Mouse (Mus musculus) c-Kit-positive CD71-positive TER-119-positive erythroid progenitor cells, embryonic 14.5 days (primary cell): ENCODE measurements at regions not wholly inside any gene's neighbourhood (a gene's known extent, or its start where the extent isn't known, plus 50 kb on each side); places are given as distances from the start of the nearest gene placed in this dataset.

Source experiments
- DNase-seq: peaks from one replicate; pipeline ENCODE4 v3.0.0-alpha.2; 2013; ENCODE audit warnings: low spot score

GRCm38 (mm10) chr2:146565693-146566092 is 53.5 kb upstream of the Ralgapa2 start:
- no peak for DNase-seq

GRCm38 (mm10) chr2:146568171-146568842 is 56.2 kb upstream of the Ralgapa2 start:
- DNase-seq = no peak

GRCm38 (mm10) chr2:146571036-146571435 is 58.9 kb upstream of the Ralgapa2 start:
- DNase-seq = no peak

- DNase-seq = no peak
Observed at GRCm38 (mm10) chr2:146571857-146572256, 59.7 kb upstream of the Ralgapa2 start.

- DNase-seq = no peak
Observed at GRCm38 (mm10) chr2:146575610-146576297, 63.6 kb upstream of the Ralgapa2 start.

- no peak for DNase-seq
Observed at GRCm38 (mm10) chr2:146576298-146576905, 64.3 kb upstream of the Ralgapa2 start.

GRCm38 (mm10) chr2:146577096-146577495 is 65.0 kb upstream of the Ralgapa2 start:
- DNase-seq = no peak

GRCm38 (mm10) chr2:146581220-146581619 is 69.1 kb upstream of the Ralgapa2 start:
- no peak for DNase-seq

GRCm38 (mm10) chr2:146583807-146584388 is 71.8 kb upstream of the Ralgapa2 start:
- DNase-seq = no peak

- no peak for DNase-seq
Observed at GRCm38 (mm10) chr2:146586381-146586780, 74.2 kb upstream of the Ralgapa2 start.

- no peak for DNase-seq
Observed at GRCm38 (mm10) chr2:146586981-146587380, 74.8 kb upstream of the Ralgapa2 start.

- DNase-seq = no peak
Observed at GRCm38 (mm10) chr2:146589860-146590259, 77.7 kb upstream of the Ralgapa2 start.

GRCm38 (mm10) chr2:146593291-146593690 is 81.1 kb upstream of the Ralgapa2 start:
- DNase-seq = no peak

GRCm38 (mm10) chr2:146594212-146594611 is 82.1 kb upstream of the Ralgapa2 start:
- no peak for DNase-seq

GRCm38 (mm10) chr2:146595673-146596072 is 83.5 kb upstream of the Ralgapa2 start:
- DNase-seq = no peak

- DNase-seq = no peak
Observed at GRCm38 (mm10) chr2:146606170-146606569, 94.0 kb upstream of the Ralgapa2 start.

- no peak for DNase-seq
Observed at GRCm38 (mm10) chr2:146610896-146611295, 98.8 kb upstream of the Ralgapa2 start.

GRCm38 (mm10) chr2:146611886-146612521 is 99.9 kb upstream of the Ralgapa2 start:
- DNase-seq = peak; percentile 51

GRCm38 (mm10) chr2:146612522-146613288 is 100.6 kb upstream of the Ralgapa2 start:
- DNase-seq = peak; percentile 24

GRCm38 (mm10) chr2:146621167-146621566 is 109.0 kb upstream of the Ralgapa2 start:
- no peak for DNase-seq

- DNase-seq = no peak
Observed at GRCm38 (mm10) chr2:146623052-146623451, 110.9 kb upstream of the Ralgapa2 start.

GRCm38 (mm10) chr2:146624207-146624606 is 112.1 kb upstream of the Ralgapa2 start:
- no peak for DNase-seq
